Mouse (Mus musculus) spleen, adult 2 months (tissue): ENCODE measurements around the gene Slc35b1.

Source experiments
- CTCF ChIP-seq: fragments of 200-500 bp; IDR thresholded peaks from 2 replicates; pipeline ENCODE4 v1.5.1; 2011; ENCODE audit warnings: mild to moderate bottlenecking, inconsistent platforms; ENCODE audit not compliant: insufficient read depth, insufficient read length, insufficient replicate concordance; ENCODE audit errors: extremely low read depth
- POLR2A ChIP-seq: fragments of 200-500 bp; IDR thresholded peaks from 2 replicates; pipeline ENCODE4 v1.6.1; 2011; ENCODE audit warnings: low read depth, low read length, inconsistent platforms

- TF ChIP-seq POLR2A, result no peak; the same call in 1 of the 2 replicates
- TF ChIP-seq CTCF, result no peak
These were observed 47.2 kb upstream of the Slc35b1 start for GRCm38 (mm10) chr11:95337129-95337813.
